ENCODE assay signal across 19 mouse cellular contexts in the genomic region with DNA sequence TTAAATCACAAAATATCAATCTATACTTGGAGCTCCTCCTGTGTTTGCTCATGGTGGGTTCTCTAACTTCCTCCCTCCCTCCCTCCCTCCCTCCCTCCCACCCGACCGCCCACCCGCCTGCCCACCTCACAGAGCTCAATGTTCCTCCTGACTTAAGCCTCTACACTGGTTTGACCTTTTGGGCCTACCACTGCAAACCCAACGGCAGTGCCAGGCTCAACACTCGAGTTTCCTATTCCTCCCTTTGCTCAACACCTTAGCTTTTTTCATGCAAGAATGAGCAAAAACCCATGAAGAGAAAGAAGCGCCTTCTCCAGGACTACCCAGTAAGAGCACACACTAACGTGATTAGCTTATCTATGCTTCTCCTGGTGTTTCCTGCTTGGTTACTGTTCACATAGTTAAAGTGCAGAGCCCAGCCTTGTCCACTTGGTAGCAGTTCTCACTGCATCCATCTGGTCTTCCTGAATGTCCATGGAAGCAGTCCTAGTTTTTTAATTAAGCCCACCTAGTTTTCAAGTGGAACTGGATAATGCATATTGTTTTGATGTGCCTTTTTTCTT. TPM values are rescaled to one million over a fixed set of nuclear protein-coding genes. Genes with fewer than 3 reads are reported as not detected.
A peak's percentile ranks its signal among the peaks of the same experiment; 100 is the strongest.
DNase-seq lines count a peak whose midpoint lies in the region; ATAC-seq and TF ChIP-seq lines count a peak whose summit lies in the region.
"Had no signal": no experiment of that assay in that cellular context is flagged by ENCODE, and none has a peak within 500 bp of the region (broad histone marks: within the 10 kb centered on the region; RNA-seq: fewer than 3 reads in every experiment).

No protein-coding gene starts in this region.

- H3K27me3 ChIP-seq in G1E (ENCODE audit: insufficient read depth, low read length), result no peaks in the 10 kb centered on the region
- no peaks in the 10 kb centered on the region for H3K27me3 ChIP-seq in forebrain, embryonic 12.5 days
- H3K27me3 ChIP-seq: midbrain, embryonic 13.5 days; neural tube, embryonic 15.5 days had no signal

- no peaks in the 10 kb centered on the region for H3K9me3 ChIP-seq in G1E (replicated peaks)
- H3K9me3 ChIP-seq in forebrain, embryonic 12.5 days, result no peaks in the 10 kb centered on the region
- H3K9me3 ChIP-seq: forebrain, embryonic 10.5 days; midbrain, embryonic 13.5 days; neural tube, embryonic 15.5 days had no signal

- TF ChIP-seq CTCF in G1E (IDR thresholded peaks at IDR 0.05; ENCODE audit: low read depth, low read length), result no peak

- H3K9ac ChIP-seq in forebrain, embryonic 12.5 days, result no peak overlapping the region
- H3K9ac ChIP-seq: midbrain, embryonic 13.5 days; neural tube, embryonic 15.5 days had no signal

- no peak overlapping the region for H3K27ac ChIP-seq in forebrain, embryonic 12.5 days
- H3K27ac ChIP-seq: forebrain, embryonic 10.5 days; midbrain, embryonic 13.5 days; neural tube, embryonic 15.5 days had no signal

- H3K4me3 ChIP-seq in G1E (ENCODE audit: low read depth, low read length), result no peak overlapping the region
- H3K4me3 ChIP-seq in forebrain, embryonic 12.5 days (replicated peaks), result no peak overlapping the region
- H3K4me3 ChIP-seq: forebrain, embryonic 10.5 days; midbrain, embryonic 13.5 days; neural tube, embryonic 15.5 days had no signal

- H3K36me3 ChIP-seq in G1E (replicated peaks), result no peaks in the 10 kb centered on the region
- H3K36me3 ChIP-seq in forebrain, embryonic 12.5 days (replicated peaks), result no peaks in the 10 kb centered on the region

- no peak overlapping the region for H3K4me2 ChIP-seq in forebrain, embryonic 12.5 days
- H3K4me2 ChIP-seq: midbrain, embryonic 13.5 days; neural tube, embryonic 15.5 days had no signal

- 74% methylated on average over 7 of the region's 7 CpGs for WGBS in forebrain, embryonic 12.5 days

- no peaks in the 10 kb centered on the region for H3K4me1 ChIP-seq in G1E (ENCODE audit: insufficient read depth, low read depth, low read length)
- no peaks in the 10 kb centered on the region for H3K4me1 ChIP-seq in forebrain, embryonic 12.5 days
- H3K4me1 ChIP-seq: forebrain, embryonic 10.5 days; midbrain, embryonic 13.5 days; neural tube, embryonic 15.5 days had no signal

- DNase-seq in G1E (ENCODE audit: low spot score), result no peak
- peak; percentile 38 for DNase-seq in MN1 (ENCODE audit: low spot score)
- peak; percentile 21 for DNase-seq in liver
- DNase-seq in frontal cortex, adult 2 months (ENCODE audit: extremely low spot score in 1 of 2, low spot score in 1 of 2), result no peak
- DNase-seq in adrenal gland, adult 2 months, result no peak
- DNase-seq: adrenal gland, postnatal 14 days; cerebellum, adult 9-10 months; gastrocnemius, postnatal 36 days; heart, postnatal 4 days; kidney, postnatal 4 days; lung, postnatal 14 days; retina, postnatal 1 day; thymus, adult 18-20 months had no signal

- peak; percentile 40; the same call in 1 of the 2 replicates for ATAC-seq in G1E (ENCODE audit: extremely low read depth, insufficient number of reproducible peaks, low FRiP score, poor library complexity, severe bottlenecking)
- ATAC-seq in megakaryocyte progenitor cell, adult 5-6 weeks (replicated peaks; ENCODE audit: poor library complexity), result peak; percentile 96
- no peak for ATAC-seq in forebrain, embryonic 12.5 days (ENCODE audit: low FRiP score)
- ATAC-seq: CD4-positive, CD25-positive, alpha-beta regulatory T cell, adult 4 months; midbrain, embryonic 13.5 days had no signal

RNA-seq across cellular contexts. Expression of a gene that starts 42.9 kb away (rescaled TPM):
- total RNA-seq in G1E (2014; fragmentation: Nextera tagmentation) (20.5 and 21.2 TPM in 2 replicates), G1E (2017) (13.3 and 19.7 TPM in 2 replicates)
- polyA plus RNA-seq in G1E (2012), result 0.46 and 1.0 TPM in 2 replicates
- 43.5 and 49.2 TPM in 2 replicates for total RNA-seq in megakaryocyte progenitor cell, adult 5-6 weeks (2015)
- 40.8 and 44.5 TPM in 2 replicates for total RNA-seq in megakaryocyte progenitor cell, adult 5-6 weeks (2017)
- polyA plus RNA-seq in frontal cortex, adult 2 months (2012; rRNA removed), result 26.9 and 30.9 TPM in 2 replicates
- total RNA-seq in adrenal gland, adult 2 months (2021), result 10 to 100 TPM; 36.5 to 40.5 TPM
- 3.8 and 5.1 TPM in 2 replicates for polyA plus RNA-seq in adrenal gland, adult 2 months (2012; rRNA removed)
- polyA plus RNA-seq in forebrain, embryonic 12.5 days (2016; fragmentation: Nextera tagmentation; extraction: Ambion mirVana), result 58.9 and 61.2 TPM in 2 replicates

Comparison
In these comparisons a context has a peak if more than half of its experiments do, and no peak if none do; other contexts are left out.
1. DNase-seq: peak in MN1 (single experiment) and liver (single experiment); none in G1E (single experiment), frontal cortex, adult 2 months (0 of 2) and adrenal gland, adult 2 months (single experiment).